Mouse (Mus musculus) hindbrain, embryonic 12.5 days (tissue): ENCODE measurements around the gene Aebp2. TPM values are rescaled to one million over a fixed set of nuclear protein-coding genes. Genes with fewer than 3 reads are reported as not detected.
"Not testable (repeated sequence)": the region's sequence is repeated elsewhere in the genome, so short reads cannot be mapped to it uniquely, and the experiment has no call there.

Source experiments
- ATAC-seq: fragments of 200-750 bp; cut with Nextera tagmentation; 2 replicates; pipeline ENCODE4 v1.8.0; 2017; ENCODE audit warnings: moderate TSS enrichment; ENCODE audit not compliant: low FRiP score
- H3K27ac ChIP-seq: fragments of 300-500 bp; sonication (generic); 2 replicates; pipeline ENCODE4 v1.5.1; 2016; ENCODE audit warnings: mild to moderate bottlenecking
- H3K27me3 ChIP-seq: fragments of 300-500 bp; sonication (generic); 2 replicates; pipeline ENCODE4 v1.6.1; 2016; ENCODE audit warnings: mild to moderate bottlenecking
- H3K36me3 ChIP-seq: fragments of 300-500 bp; sonication (generic); 2 replicates; pipeline ENCODE4 v1.6.1; 2016; ENCODE audit warnings: mild to moderate bottlenecking
- H3K4me1 ChIP-seq: fragments of 300-500 bp; sonication (generic); 2 replicates; pipeline ENCODE4 v1.6.1; 2016
- H3K4me2 ChIP-seq: fragments of 300-500 bp; sonication (generic); replicated peaks from 2 replicates; pipeline ENCODE4 v1.6.1; 2016; ENCODE audit warnings: mild to moderate bottlenecking
- H3K4me3 ChIP-seq: fragments of 300-500 bp; sonication (generic); 2 replicates; pipeline ENCODE4 v1.5.1; 2016; ENCODE audit warnings: mild to moderate bottlenecking
- H3K9ac ChIP-seq: fragments of 300-500 bp; sonication (generic); 2 replicates; pipeline ENCODE4 v1.6.1; 2016; ENCODE audit warnings: mild to moderate bottlenecking, moderate library complexity
- H3K9me3 ChIP-seq: fragments of 300-500 bp; sonication (generic); replicated peaks from 2 replicates; pipeline ENCODE4 v1.6.1; 2016; ENCODE audit warnings: mild to moderate bottlenecking
- WGBS: fragments of 180-500 bp; shearing (Covaris S2); methylation state at CpG from one replicate; pipeline ENCODE4 v1.1.7; 2016; 5-methylcytosine and 5-hydroxymethylcytosine counted together
- polyA plus RNA-seq: library from polyadenylated mRNA; unstranded; fragments of >200 nt; fragmentation: Nextera tagmentation; extraction: Ambion mirVana; gene quantifications from 2 replicates; pipeline ENCODE4 v1.2.1, GENCODE M21; 2016

Gene Aebp2
- polyA plus RNA-seq, 1 experiment from 2014 or later, result 13.3 TPM

- 96% methylated on average over 6 of the region's 6 CpGs for WGBS
- H3K27me3 ChIP-seq, H3K9me3 ChIP-seq, H3K9ac ChIP-seq, ATAC-seq, H3K4me3 ChIP-seq, H3K4me1 ChIP-seq, H3K27ac ChIP-seq, H3K4me2 ChIP-seq: not testable (repeated sequence)
- H3K36me3 ChIP-seq, result peaks cover 63% of the 10 kb centered on the region
Measured at GRCm38 (mm10) chr6:140595551-140595950, 26.9 kb upstream of the Aebp2 start.

- no peaks in the 10 kb centered on the region for H3K27me3 ChIP-seq
- no peak overlapping the region for H3K4me3 ChIP-seq
- H3K4me2 ChIP-seq, result no peak overlapping the region
- H3K9ac ChIP-seq, result no peak overlapping the region
- H3K9me3 ChIP-seq, result no peaks in the 10 kb centered on the region
- peaks cover 42% of the 10 kb centered on the region for H3K36me3 ChIP-seq
- ATAC-seq, result peak; percentile 42; the same call in 1 of the 2 replicates
- H3K4me1 ChIP-seq, result peaks cover 8% of the 10 kb centered on the region; the same call in 1 of the 2 replicates
- 53% methylated on average over 15 of the region's 15 CpGs for WGBS
- no peak overlapping the region; the same call in 1 of the 2 replicates for H3K27ac ChIP-seq
Measured at GRCm38 (mm10) chr6:140597381-140598329, 24.8 kb upstream of the Aebp2 start.

- no peak overlapping the region for H3K27ac ChIP-seq
- H3K9ac ChIP-seq, result no peak overlapping the region
- 93% methylated on average over 9 of the region's 9 CpGs for WGBS
- ATAC-seq, result no peak
- H3K36me3 ChIP-seq, result peaks cover 34% of the 10 kb centered on the region
- H3K4me3 ChIP-seq, result no peak overlapping the region
- no peaks in the 10 kb centered on the region for H3K9me3 ChIP-seq
- no peaks in the 10 kb centered on the region for H3K27me3 ChIP-seq
- peaks cover 15% of the 10 kb centered on the region for H3K4me1 ChIP-seq
- no peak overlapping the region for H3K4me2 ChIP-seq
Measured at GRCm38 (mm10) chr6:140598516-140598915, 23.9 kb upstream of the Aebp2 start.

GRCm38 (mm10) chr6:140599337-140599736, 23.1 kb upstream of the Aebp2 start:
- Histone ChIP-seq H3K9ac (no peak overlapping the region), H3K4me2 (no peak overlapping the region), H3K27me3 (no peaks in the 10 kb centered on the region), H3K4me3 (no peak overlapping the region), H3K9me3 (no peaks in the 10 kb centered on the region), H3K27ac (no peak overlapping the region), H3K4me1 (peaks cover 18% of the 10 kb centered on the region), H3K36me3 (peaks cover 26% of the 10 kb centered on the region)
- 91% methylated on average over 5 of the region's 5 CpGs for WGBS
- ATAC-seq, result no peak

- not testable (repeated sequence) for H3K4me2 ChIP-seq, H3K27ac ChIP-seq, H3K9me3 ChIP-seq, ATAC-seq, H3K4me3 ChIP-seq, H3K9ac ChIP-seq, H3K27me3 ChIP-seq
- Histone ChIP-seq H3K36me3 (peaks cover 17% of the 10 kb centered on the region), H3K4me1 (peaks cover 18% of the 10 kb centered on the region)
- WGBS, result 94% methylated on average over 8 of the region's 8 CpGs
Measured at GRCm38 (mm10) chr6:140600671-140601070, 21.8 kb upstream of the Aebp2 start.

GRCm38 (mm10) chr6:140601175-140601574, 21.3 kb upstream of the Aebp2 start:
- Histone ChIP-seq H3K27ac (no peak overlapping the region), H3K4me3 (no peak overlapping the region), H3K4me1 (peaks cover 18% of the 10 kb centered on the region), H3K4me2 (no peak overlapping the region), H3K36me3 (peaks cover 12% of the 10 kb centered on the region), H3K27me3 (no peaks in the 10 kb centered on the region), H3K9ac (no peak overlapping the region), H3K9me3 (no peaks in the 10 kb centered on the region)
- WGBS, result 92% methylated on average over 4 of the region's 4 CpGs
- ATAC-seq, result no peak

- H3K27ac ChIP-seq, result peak overlapping the region; percentile 35; the same call in 1 of the 2 replicates
- no peaks in the 10 kb centered on the region for H3K27me3 ChIP-seq
- no peak overlapping the region for H3K4me3 ChIP-seq
- H3K4me2 ChIP-seq, result no peak overlapping the region
- H3K9ac ChIP-seq, result no peak overlapping the region
- no peaks in the 10 kb centered on the region for H3K36me3 ChIP-seq
- H3K4me1 ChIP-seq, result peaks cover 11% of the 10 kb centered on the region
- WGBS, result 8% methylated on average over 8 of the region's 8 CpGs
- H3K9me3 ChIP-seq, result no peaks in the 10 kb centered on the region
- ATAC-seq, result peak; percentile 32; the same call in 1 of the 2 replicates
Measured at GRCm38 (mm10) chr6:140603228-140603944, 19.1 kb upstream of the Aebp2 start.

- WGBS, result 89% methylated on average over 5 of the region's 5 CpGs
- peaks cover 11% of the 10 kb centered on the region for H3K4me1 ChIP-seq
- H3K4me2 ChIP-seq, H3K27ac ChIP-seq, ATAC-seq, H3K9ac ChIP-seq, H3K9me3 ChIP-seq, H3K27me3 ChIP-seq, H3K4me3 ChIP-seq, H3K36me3 ChIP-seq: not testable (repeated sequence)
Measured at GRCm38 (mm10) chr6:140605173-140605572, 17.3 kb upstream of the Aebp2 start.

GRCm38 (mm10) chr6:140605732-140606131, 16.7 kb upstream of the Aebp2 start:
- Histone ChIP-seq H3K27me3 (no peaks in the 10 kb centered on the region), H3K4me3 (no peak overlapping the region), H3K4me1 (peaks cover 11% of the 10 kb centered on the region), H3K9me3 (no peaks in the 10 kb centered on the region), H3K27ac (no peak overlapping the region), H3K4me2 (no peak overlapping the region), H3K36me3 (no peaks in the 10 kb centered on the region), H3K9ac (no peak overlapping the region)
- WGBS, result 69% methylated on average over 3 of the region's 3 CpGs
- no peak for ATAC-seq

GRCm38 (mm10) chr6:140606534-140606933, 15.9 kb upstream of the Aebp2 start:
- H3K4me1 ChIP-seq, result peaks cover 11% of the 10 kb centered on the region
- WGBS, result 63% methylated on average over 10 of the region's 10 CpGs
- no peaks in the 10 kb centered on the region for H3K27me3 ChIP-seq
- no peaks in the 10 kb centered on the region for H3K36me3 ChIP-seq
- no peak overlapping the region for H3K27ac ChIP-seq
- no peaks in the 10 kb centered on the region for H3K9me3 ChIP-seq
- H3K4me2 ChIP-seq, result no peak overlapping the region
- H3K4me3 ChIP-seq, result no peak overlapping the region
- ATAC-seq, result no peak
- H3K9ac ChIP-seq, result no peak overlapping the region

GRCm38 (mm10) chr6:140608666-140609065, 13.8 kb upstream of the Aebp2 start:
- no peak overlapping the region for H3K4me3 ChIP-seq
- WGBS, result 95% methylated on average over 6 of the region's 6 CpGs
- no peak overlapping the region for H3K9ac ChIP-seq
- no peak overlapping the region for H3K4me2 ChIP-seq
- no peaks in the 10 kb centered on the region for H3K36me3 ChIP-seq
- H3K27me3 ChIP-seq, result no peaks in the 10 kb centered on the region
- H3K27ac ChIP-seq, result no peak overlapping the region
- peaks cover 2% of the 10 kb centered on the region; the same call in 1 of the 2 replicates for H3K4me1 ChIP-seq
- ATAC-seq, result no peak
- no peaks in the 10 kb centered on the region for H3K9me3 ChIP-seq

- no peak overlapping the region for H3K9ac ChIP-seq
- H3K4me2 ChIP-seq, result no peak overlapping the region
- WGBS, result 91% methylated on average over 4 of the region's 4 CpGs
- no peaks in the 10 kb centered on the region for H3K9me3 ChIP-seq
- no peak for ATAC-seq
- H3K27me3 ChIP-seq, result no peaks in the 10 kb centered on the region
- no peak overlapping the region for H3K27ac ChIP-seq
- no peaks in the 10 kb centered on the region for H3K4me1 ChIP-seq
- H3K4me3 ChIP-seq, result no peak overlapping the region
- H3K36me3 ChIP-seq, result no peaks in the 10 kb centered on the region
Measured at GRCm38 (mm10) chr6:140609533-140609932, 12.9 kb upstream of the Aebp2 start.
